Mouse (Mus musculus): ENCODE results near the gene Hspb11. TPM values are rescaled to one million over a fixed set of nuclear protein-coding genes. Genes with fewer than 3 reads are reported as not detected.

Gene Hspb11
- 10 to 100 TPM; 27.9 to 34.0 TPM for polyA plus RNA-seq (2017; shearing (Covaris generic))

GRCm38 (mm10) chr4:107253125-107254091 is at the start of gene Hspb11, which contains the start of gene Lrrc42:
Hspb11 (plus strand) TSS chr4:107253593.
Lrrc42 (minus strand) TSS chr4:107253532.
- peak; percentile 95 for ATAC-seq

- no peak for ATAC-seq
Measured at GRCm38 (mm10) chr4:107207016-107207415, 46.4 kb upstream of the Hspb11 start.

GRCm38 (mm10) chr4:107208880-107209279 is 44.5 kb upstream of the Hspb11 start, which contains the start of gene Ldlrad1:
Ldlrad1 (plus strand) TSS chr4:107209180.
- ATAC-seq, result no peak

GRCm38 (mm10) chr4:107210483-107211097 is 42.8 kb upstream of the Hspb11 start:
- no peak for ATAC-seq

- ATAC-seq, result no peak
Measured at GRCm38 (mm10) chr4:107211465-107211864, 41.9 kb upstream of the Hspb11 start.

GRCm38 (mm10) chr4:107211936-107212335 is 41.5 kb upstream of the Hspb11 start:
- no peak for ATAC-seq

- no peak for ATAC-seq
Measured at GRCm38 (mm10) chr4:107213279-107214011, 39.9 kb upstream of the Hspb11 start.

GRCm38 (mm10) chr4:107217574-107217973 is 35.8 kb upstream of the Hspb11 start:
- no peak for ATAC-seq

GRCm38 (mm10) chr4:107221524-107221923 is 31.9 kb upstream of the Hspb11 start:
- ATAC-seq, result no peak

GRCm38 (mm10) chr4:107223225-107224204 is 29.9 kb upstream of the Hspb11 start:
- peak; percentile 46 for ATAC-seq

GRCm38 (mm10) chr4:107226313-107226712 is 27.1 kb upstream of the Hspb11 start:
- no peak for ATAC-seq

- no peak for ATAC-seq
Measured at GRCm38 (mm10) chr4:107232219-107232618, 21.2 kb upstream of the Hspb11 start.

- no peak for ATAC-seq
Measured at GRCm38 (mm10) chr4:107238253-107238652, 15.1 kb upstream of the Hspb11 start.

- no peak for ATAC-seq
Measured at GRCm38 (mm10) chr4:107240196-107240595, 13.2 kb upstream of the Hspb11 start.

GRCm38 (mm10) chr4:107243365-107244333 is 9.7 kb upstream of the Hspb11 start:
- ATAC-seq, result peak; percentile 68

- no peak for ATAC-seq
Measured at GRCm38 (mm10) chr4:107245368-107245767, 8.0 kb upstream of the Hspb11 start.

- ATAC-seq, result no peak
Measured at GRCm38 (mm10) chr4:107246040-107246439, 7.4 kb upstream of the Hspb11 start.

- ATAC-seq, result no peak
Measured at GRCm38 (mm10) chr4:107247110-107247509, 6.3 kb upstream of the Hspb11 start.

GRCm38 (mm10) chr4:107248061-107248460 is 5.3 kb upstream of the Hspb11 start:
- ATAC-seq, result no peak

GRCm38 (mm10) chr4:107249471-107249870 is 3.9 kb upstream of the Hspb11 start:
- ATAC-seq, result no peak

Data from activated CD4-positive, CD25-positive, alpha-beta regulatory T cell, adult 4 months (primary cell).